Mouse (Mus musculus): ENCODE measurements around the gene Irf6.

GRCm38 (mm10) chr1:193159163-193159562 is 6.3 kb downstream of the Irf6 start:
- TF ChIP-seq CTCF (IDR thresholded peaks at IDR 0.05; ENCODE audit: insufficient read depth, low read length) = no peak
- no peak for TF ChIP-seq POLR2A (IDR thresholded peaks at IDR 0.05; ENCODE audit: borderline replicate concordance, extremely low read depth, low read depth, low read length)

All from lung, adult 2 months (tissue).